Mouse (Mus musculus): ENCODE measurements at regions not wholly inside any gene's neighbourhood (a gene's known extent, or its start where the extent isn't known, plus 50 kb on each side); places are given as distances from the start of the nearest gene placed in this dataset.
A peak's percentile ranks its signal among the peaks of the same experiment; 100 is the strongest.

DNA sequence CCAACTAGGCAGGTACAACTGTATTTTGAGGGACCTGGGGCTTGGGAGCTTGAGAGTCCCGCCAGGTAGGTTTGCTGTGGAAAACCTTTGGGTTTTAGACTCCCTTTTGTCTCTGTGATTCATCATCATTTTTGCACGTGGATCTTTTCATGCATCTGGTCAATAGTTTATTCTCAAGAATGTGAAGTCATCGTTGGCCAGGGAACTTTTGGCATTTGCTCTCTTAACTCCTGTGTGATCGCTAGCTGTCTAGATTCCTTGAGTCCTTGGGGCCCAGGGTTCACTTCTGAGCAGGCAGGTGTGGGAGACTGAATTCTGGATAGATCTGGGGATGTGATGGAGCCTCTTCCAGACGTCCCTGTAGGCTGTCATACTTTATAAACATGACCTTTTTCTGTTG, 207.5 kb downstream of the Fndc1 start:
- Histone ChIP-seq H3K4me1 (ENCODE audit: control insufficient read depth, insufficient read depth, low read length) (no peaks in the 10 kb centered on the region), H3K9me3 (ENCODE audit: control insufficient read depth, low read length) (no peaks in the 10 kb centered on the region), H3K9ac (replicated peaks; ENCODE audit: low read length) (no peak overlapping the region), H3K4me2 (ENCODE audit: low read length) (no peak overlapping the region), H3K27ac (replicated peaks; ENCODE audit: low read depth, low read length) (no peak overlapping the region), H3K27me3 (ENCODE audit: control insufficient read depth, insufficient read depth, low read length) (no peaks in the 10 kb centered on the region), H3K36me3 (ENCODE audit: control insufficient read depth, insufficient read depth, low read length) (no peaks in the 10 kb centered on the region), H3K4me3 (replicated peaks; ENCODE audit: low read depth, low read length) (no peak overlapping the region)
- DNase-seq (no peak), ATAC-seq (ENCODE audit: low FRiP score, low TSS enrichment) (no peak)
- 70% methylated on average over 5 of the region's 5 CpGs for WGBS

DNA sequence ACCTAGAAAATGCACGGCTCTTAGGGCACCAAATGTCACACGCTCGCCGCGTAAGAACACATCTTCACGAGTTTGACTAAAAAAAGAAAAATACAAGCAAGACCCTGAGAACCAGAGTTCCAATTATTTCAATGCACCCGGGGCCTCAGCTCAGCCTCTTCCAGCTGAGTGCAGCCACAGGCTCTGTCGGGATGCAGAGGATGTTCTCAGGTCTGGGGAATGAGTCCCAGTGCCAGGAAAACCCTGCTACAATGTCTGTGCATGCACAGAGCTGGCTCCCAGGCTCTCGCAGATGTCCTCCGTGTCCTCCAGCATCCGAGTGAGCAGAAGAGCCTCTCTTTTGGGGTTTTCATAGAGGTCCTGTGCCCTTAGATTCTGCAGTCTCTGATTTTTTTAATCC, 219.1 kb downstream of the Fndc1 start:
- WGBS: 75% methylated on average over 11 of the region's 11 CpGs
- ATAC-seq (ENCODE audit: low FRiP score, low TSS enrichment): no peak
- DNase-seq: no peak
- Histone ChIP-seq H3K4me1 (ENCODE audit: control insufficient read depth, insufficient read depth, low read length) (no peaks in the 10 kb centered on the region), H3K36me3 (ENCODE audit: control insufficient read depth, insufficient read depth, low read length) (no peaks in the 10 kb centered on the region), H3K9ac (replicated peaks; ENCODE audit: low read length) (no peak overlapping the region), H3K4me3 (replicated peaks; ENCODE audit: low read depth, low read length) (no peak overlapping the region), H3K27me3 (ENCODE audit: control insufficient read depth, insufficient read depth, low read length) (no peaks in the 10 kb centered on the region), H3K27ac (replicated peaks; ENCODE audit: low read depth, low read length) (no peak overlapping the region), H3K4me2 (ENCODE audit: low read length) (no peak overlapping the region), H3K9me3 (ENCODE audit: control insufficient read depth, low read length) (no peaks in the 10 kb centered on the region)

- H3K4me3 ChIP-seq (replicated peaks; ENCODE audit: low read depth, low read length): no peak overlapping the region
- no peak overlapping the region for H3K4me2 ChIP-seq (ENCODE audit: low read length)
- no peak for ATAC-seq (ENCODE audit: low FRiP score, low TSS enrichment)
- H3K27ac ChIP-seq (replicated peaks; ENCODE audit: low read depth, low read length): no peak overlapping the region
- H3K4me1 ChIP-seq (ENCODE audit: control insufficient read depth, insufficient read depth, low read length): no peaks in the 10 kb centered on the region
- no peaks in the 10 kb centered on the region for H3K9me3 ChIP-seq (ENCODE audit: control insufficient read depth, low read length)
- H3K27me3 ChIP-seq (ENCODE audit: control insufficient read depth, insufficient read depth, low read length): no peaks in the 10 kb centered on the region
- no peaks in the 10 kb centered on the region for H3K36me3 ChIP-seq (ENCODE audit: control insufficient read depth, insufficient read depth, low read length)
- H3K9ac ChIP-seq (replicated peaks; ENCODE audit: low read length): no peak overlapping the region
- DNase-seq: no peak
- 72% methylated on average over 4 of the region's 4 CpGs for WGBS
Observed at GRCm38 (mm10) chr17:7607431-7607830, 219.7 kb downstream of the Fndc1 start.

- H3K27me3 ChIP-seq (ENCODE audit: control insufficient read depth, insufficient read depth, low read length): no peaks in the 10 kb centered on the region
- ATAC-seq (ENCODE audit: low FRiP score, low TSS enrichment): no peak
- peak; percentile 18 for DNase-seq
- WGBS: 53% methylated on average over 5 of the region's 5 CpGs
- H3K36me3 ChIP-seq (ENCODE audit: control insufficient read depth, insufficient read depth, low read length): no peaks in the 10 kb centered on the region
- no peaks in the 10 kb centered on the region for H3K4me1 ChIP-seq (ENCODE audit: control insufficient read depth, insufficient read depth, low read length)
- H3K4me2 ChIP-seq (ENCODE audit: low read length): no peak overlapping the region
- H3K27ac ChIP-seq (replicated peaks; ENCODE audit: low read depth, low read length): no peak overlapping the region
- H3K4me3 ChIP-seq (replicated peaks; ENCODE audit: low read depth, low read length): no peak overlapping the region
- no peaks in the 10 kb centered on the region for H3K9me3 ChIP-seq (ENCODE audit: control insufficient read depth, low read length)
- no peak overlapping the region for H3K9ac ChIP-seq (replicated peaks; ENCODE audit: low read length)
Observed at GRCm38 (mm10) chr17:7604813-7605504, 219.7 kb upstream of the Unc93a2 start.

GRCm38 (mm10) chr17:7604096-7604495, 218.8 kb upstream of the Unc93a2 start:
- Histone ChIP-seq H3K36me3 (ENCODE audit: control insufficient read depth, insufficient read depth, low read length) (no peaks in the 10 kb centered on the region), H3K9ac (replicated peaks; ENCODE audit: low read length) (no peak overlapping the region), H3K27me3 (ENCODE audit: control insufficient read depth, insufficient read depth, low read length) (no peaks in the 10 kb centered on the region), H3K9me3 (ENCODE audit: control insufficient read depth, low read length) (no peaks in the 10 kb centered on the region), H3K27ac (replicated peaks; ENCODE audit: low read depth, low read length) (no peak overlapping the region), H3K4me1 (ENCODE audit: control insufficient read depth, insufficient read depth, low read length) (no peaks in the 10 kb centered on the region), H3K4me2 (ENCODE audit: low read length) (no peak overlapping the region), H3K4me3 (replicated peaks; ENCODE audit: low read depth, low read length) (no peak overlapping the region)
- ATAC-seq (ENCODE audit: low FRiP score, low TSS enrichment): no peak
- no peak for DNase-seq
- WGBS: 98% methylated on average over 3 of the region's 3 CpGs

DNA sequence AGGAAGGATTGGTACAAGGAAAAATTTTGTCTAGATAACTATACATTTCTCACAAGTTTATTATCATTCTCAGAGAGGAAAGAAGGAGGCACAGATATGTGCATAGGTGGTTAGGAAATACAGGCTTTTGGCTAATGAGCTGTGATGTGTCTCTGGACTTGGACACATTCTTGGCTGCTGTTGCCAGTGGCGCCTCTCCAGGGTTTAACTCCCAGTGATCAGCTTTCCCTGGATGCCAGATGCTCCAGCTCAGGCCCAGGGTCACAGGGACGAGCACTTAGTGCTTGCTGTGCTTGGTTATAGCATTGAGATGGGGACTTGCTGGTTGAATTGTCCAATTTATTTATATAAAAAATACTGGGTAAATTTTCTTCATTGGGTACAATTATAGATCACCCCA, 215.3 kb upstream of the Unc93a2 start:
- no peaks in the 10 kb centered on the region for H3K36me3 ChIP-seq (ENCODE audit: control insufficient read depth, insufficient read depth, low read length)
- no peaks in the 10 kb centered on the region for H3K9me3 ChIP-seq (ENCODE audit: control insufficient read depth, low read length)
- 73% methylated on average over 2 of the region's 2 CpGs for WGBS
- H3K4me3 ChIP-seq (replicated peaks; ENCODE audit: low read depth, low read length): no peak overlapping the region
- H3K27ac ChIP-seq (replicated peaks; ENCODE audit: low read depth, low read length): no peak overlapping the region
- no peaks in the 10 kb centered on the region for H3K4me1 ChIP-seq (ENCODE audit: control insufficient read depth, insufficient read depth, low read length)
- DNase-seq (no peak), ATAC-seq (ENCODE audit: low FRiP score, low TSS enrichment) (no peak)
- no peaks in the 10 kb centered on the region for H3K27me3 ChIP-seq (ENCODE audit: control insufficient read depth, insufficient read depth, low read length)
- H3K4me2 ChIP-seq (ENCODE audit: low read length): no peak overlapping the region
- H3K9ac ChIP-seq (replicated peaks; ENCODE audit: low read length): no peak overlapping the region

- Histone ChIP-seq H3K4me2 (ENCODE audit: low read length) (no peak overlapping the region), H3K4me3 (replicated peaks; ENCODE audit: low read depth, low read length) (no peak overlapping the region), H3K36me3 (ENCODE audit: control insufficient read depth, insufficient read depth, low read length) (no peaks in the 10 kb centered on the region), H3K27me3 (ENCODE audit: control insufficient read depth, insufficient read depth, low read length) (no peaks in the 10 kb centered on the region), H3K9ac (replicated peaks; ENCODE audit: low read length) (no peak overlapping the region), H3K9me3 (ENCODE audit: control insufficient read depth, low read length) (no peaks in the 10 kb centered on the region), H3K4me1 (ENCODE audit: control insufficient read depth, insufficient read depth, low read length) (no peaks in the 10 kb centered on the region), H3K27ac (replicated peaks; ENCODE audit: low read depth, low read length) (no peak overlapping the region)
- DNase-seq: no peak
- 52% methylated on average over 2 of the region's 2 CpGs for WGBS
- ATAC-seq (ENCODE audit: low FRiP score, low TSS enrichment): no peak
Observed at GRCm38 (mm10) chr17:7597481-7597880, 212.2 kb upstream of the Unc93a2 start.

DNA sequence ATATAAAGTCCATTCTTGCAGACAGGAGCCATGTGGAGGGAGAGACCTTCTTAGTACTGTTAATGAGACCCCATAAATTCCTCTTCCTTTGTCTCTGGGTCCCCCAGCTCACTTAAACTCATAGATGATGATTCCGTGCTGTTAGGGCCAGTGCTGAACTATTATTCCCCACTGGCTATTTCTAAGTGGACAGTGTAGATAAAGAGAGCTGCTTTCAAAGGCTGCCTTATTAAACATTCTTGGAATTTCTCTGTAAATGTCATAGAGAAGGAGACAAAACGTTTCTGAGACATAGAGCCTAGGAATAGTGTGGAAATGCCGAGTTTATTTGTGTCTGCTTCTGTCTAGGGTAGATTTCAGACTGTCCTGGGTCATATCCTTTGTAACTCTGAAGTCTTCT, 209.5 kb upstream of the Unc93a2 start:
- Histone ChIP-seq H3K4me1 (ENCODE audit: control insufficient read depth, insufficient read depth, low read length) (no peaks in the 10 kb centered on the region), H3K9me3 (ENCODE audit: control insufficient read depth, low read length) (no peaks in the 10 kb centered on the region), H3K36me3 (ENCODE audit: control insufficient read depth, insufficient read depth, low read length) (no peaks in the 10 kb centered on the region), H3K4me3 (replicated peaks; ENCODE audit: low read depth, low read length) (no peak overlapping the region), H3K4me2 (ENCODE audit: low read length) (no peak overlapping the region), H3K9ac (replicated peaks; ENCODE audit: low read length) (no peak overlapping the region), H3K27me3 (ENCODE audit: control insufficient read depth, insufficient read depth, low read length) (no peaks in the 10 kb centered on the region), H3K27ac (replicated peaks; ENCODE audit: low read depth, low read length) (no peak overlapping the region)
- DNase-seq: no peak
- WGBS: 54% methylated on average over 3 of the region's 3 CpGs
- ATAC-seq (ENCODE audit: low FRiP score, low TSS enrichment): no peak

GRCm38 (mm10) chr17:7592491-7592890, 207.2 kb upstream of the Unc93a2 start:
- Histone ChIP-seq H3K27ac (replicated peaks; ENCODE audit: low read depth, low read length) (no peak overlapping the region), H3K4me3 (replicated peaks; ENCODE audit: low read depth, low read length) (no peak overlapping the region), H3K36me3 (ENCODE audit: control insufficient read depth, insufficient read depth, low read length) (no peaks in the 10 kb centered on the region), H3K9me3 (ENCODE audit: control insufficient read depth, low read length) (no peaks in the 10 kb centered on the region), H3K27me3 (ENCODE audit: control insufficient read depth, insufficient read depth, low read length) (no peaks in the 10 kb centered on the region), H3K4me1 (ENCODE audit: control insufficient read depth, insufficient read depth, low read length) (no peaks in the 10 kb centered on the region), H3K4me2 (ENCODE audit: low read length) (no peak overlapping the region), H3K9ac (replicated peaks; ENCODE audit: low read length) (no peak overlapping the region)
- WGBS: 85% methylated on average over 4 of the region's 4 CpGs
- ATAC-seq (ENCODE audit: low FRiP score, low TSS enrichment) (no peak), DNase-seq (no peak)
